Mouse (Mus musculus): ENCODE data around the gene Olfr596.

DNA sequence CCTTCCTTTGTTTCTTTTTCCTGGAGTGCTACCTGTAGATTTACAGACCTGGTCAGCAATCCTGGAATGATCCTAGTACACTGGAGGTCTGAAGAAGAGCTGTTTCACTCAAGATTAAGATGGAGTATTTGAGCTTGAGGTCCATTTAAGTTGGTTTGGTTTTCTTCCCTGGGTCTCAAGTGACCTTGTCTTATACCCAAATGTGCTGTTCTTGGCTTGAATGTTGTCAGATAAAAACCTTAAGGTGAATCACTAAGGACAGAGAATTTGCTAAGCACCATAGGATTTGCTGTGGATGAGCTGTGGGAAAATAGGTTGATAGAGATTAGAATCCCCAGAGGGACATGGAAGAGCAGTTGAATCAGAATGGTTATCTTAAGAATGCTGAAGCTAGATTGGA, 44.1 kb downstream of the Olfr596 start, which contains the start of gene Olfr600:
- TF ChIP-seq POLR2A (IDR thresholded peaks at IDR 0.05; ENCODE audit: insufficient read depth, low read length) (no peak), CTCF (IDR thresholded peaks at IDR 0.05; ENCODE audit: low read depth, low read length) (no peak)

Data from ES-Bruce4 (cell line).